Comparison of ENCODE assay signal across 7 mouse cellular contexts in genomic region chr19:37955425-37956001, GRCm38 (mm10).
A peak's percentile ranks its signal among the peaks of the same experiment; 100 is the strongest.
DNase-seq lines count a peak whose midpoint lies in the region; ATAC-seq lines count a peak whose summit lies in the region.

No protein-coding gene starts in this region.

- no peak overlapping the region for H3K27ac ChIP-seq in intestine, embryonic 15.5 days
- H3K27ac ChIP-seq in midbrain, embryonic 13.5 days, result no peak overlapping the region

- H3K4me3 ChIP-seq in intestine, embryonic 15.5 days (replicated peaks), result no peak overlapping the region
- no peak overlapping the region for H3K4me3 ChIP-seq in midbrain, embryonic 13.5 days (replicated peaks)

- DNase-seq in adipocyte (ENCODE audit: low spot score), result peak; percentile 90
- peak; percentile 66 to 81 for DNase-seq in cerebellum, postnatal 36 days
- DNase-seq in gastrocnemius, postnatal 10 days, result peak; percentile 67
- DNase-seq in left cerebral cortex, postnatal 14 days (ENCODE audit: low spot score in 2 of 2), result peak; percentile 76 to 88
- DNase-seq in spleen, adult 12 weeks (ENCODE audit: low spot score), result peak; percentile 9

- H3K4me2 ChIP-seq in intestine, embryonic 15.5 days (replicated peaks), result no peak overlapping the region
- no peak overlapping the region for H3K4me2 ChIP-seq in midbrain, embryonic 13.5 days (replicated peaks)

- no peaks in the 10 kb centered on the region for H3K9me3 ChIP-seq in intestine, embryonic 15.5 days
- H3K9me3 ChIP-seq in midbrain, embryonic 13.5 days, result no peaks in the 10 kb centered on the region

- no peaks in the 10 kb centered on the region for H3K36me3 ChIP-seq in intestine, embryonic 15.5 days
- no peaks in the 10 kb centered on the region for H3K36me3 ChIP-seq in midbrain, embryonic 13.5 days

- peak; percentile 86 for ATAC-seq in intestine, embryonic 15.5 days
- ATAC-seq in midbrain, embryonic 13.5 days, result peak; percentile 82

- 35% methylated on average over 7 of the region's 7 CpGs for WGBS in intestine, embryonic 15.5 days
- WGBS in midbrain, embryonic 13.5 days, result 38% methylated on average over 7 of the region's 7 CpGs

- intact Hi-C loops in left cerebral cortex, postnatal 14 days (cut with DNase I), result loop anchor here (1.0 to 10.0 kb wide), 4 partner anchors 87 to 399 kb away; partner anchors contain the start of gene Myof

- H3K9ac ChIP-seq in intestine, embryonic 15.5 days, result no peak overlapping the region
- no peak overlapping the region for H3K9ac ChIP-seq in midbrain, embryonic 13.5 days (replicated peaks)

- H3K27me3 ChIP-seq in intestine, embryonic 15.5 days (replicated peaks), result no peaks in the 10 kb centered on the region
- no peaks in the 10 kb centered on the region for H3K27me3 ChIP-seq in midbrain, embryonic 13.5 days

- no peaks in the 10 kb centered on the region for H3K4me1 ChIP-seq in intestine, embryonic 15.5 days (replicated peaks)
- H3K4me1 ChIP-seq in midbrain, embryonic 13.5 days (replicated peaks), result no peaks in the 10 kb centered on the region

Comparison
In these comparisons a context has a peak if more than half of its experiments do, and no peak if none do; other contexts are left out.
1. DNase-seq: peak in every context shown above with its lines; median percentile 90 in adipocyte; 82 in left cerebral cortex, postnatal 14 days; 74 in cerebellum, postnatal 36 days; 67 in gastrocnemius, postnatal 10 days; 9 in spleen, adult 12 weeks.